Mouse (Mus musculus) heart, adult 2 months (tissue): ENCODE data around the gene Bicd2.
A peak's percentile ranks its signal among the peaks of the same experiment; 100 is the strongest.
"Not testable (repeated sequence)": the region's sequence is repeated elsewhere in the genome, so short reads cannot be mapped to it uniquely, and the experiment has no call there.

Experiments
- CTCF ChIP-seq: fragments of 200-600 bp; IDR thresholded peaks from 2 replicates; pipeline ENCODE4 v1.8.1; 2022; ENCODE audit warnings: antibody characterized with exemption, mild to moderate bottlenecking, moderate library complexity
- POLR2A ChIP-seq: fragments of 200-500 bp; IDR thresholded peaks from 2 replicates; pipeline ENCODE4 v1.6.1; 2011; ENCODE audit warnings: mild to moderate bottlenecking, low read depth, low read length, control low read depth; ENCODE audit not compliant: insufficient read depth

DNA sequence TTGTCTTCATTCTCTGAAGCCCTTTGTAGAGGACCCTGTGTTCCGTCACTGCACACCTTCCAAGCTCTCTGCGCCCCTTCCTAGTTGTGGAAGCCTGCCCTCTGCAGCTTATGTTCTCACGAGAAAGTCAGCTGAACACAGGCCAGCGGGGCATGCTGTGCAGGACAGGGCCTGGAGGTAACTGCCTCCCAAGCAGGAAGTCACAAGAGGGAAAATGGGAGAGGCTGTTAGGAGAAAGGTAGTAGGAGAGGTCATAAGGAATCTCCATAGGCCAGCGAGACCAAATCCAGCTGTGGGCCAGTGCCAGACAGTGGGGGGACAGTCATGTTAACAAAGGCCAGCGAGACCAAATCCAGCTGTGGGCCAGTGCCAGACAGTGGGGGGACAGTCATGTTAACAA lies 28.8 kb downstream of the Bicd2 start:
- not testable (repeated sequence) for TF ChIP-seq POLR2A
- peak; percentile 51 for TF ChIP-seq CTCF
